Mouse (Mus musculus) G1E (cell line): ENCODE measurements around the gene Capn7. TPM values are rescaled to one million over a fixed set of nuclear protein-coding genes. Genes with fewer than 3 reads are reported as not detected.

Experiments
- ATAC-seq: 2 replicates; pipeline ENCODE4 v1.8.0; 2016; ENCODE audit warnings: mild to moderate bottlenecking; ENCODE audit not compliant: insufficient number of reproducible peaks, poor library complexity, low FRiP score, severe bottlenecking; ENCODE audit errors: extremely low read depth
- DNase-seq: peaks from one replicate; pipeline ENCODE4 v3.0.0; 2012; ENCODE audit warnings: low spot score
- H3K27me3 ChIP-seq: 2 replicates; pipeline ENCODE4 v1.6.1; 2012; ENCODE audit warnings: mild to moderate bottlenecking, low read length, inconsistent platforms; ENCODE audit not compliant: insufficient read depth
- H3K36me3 ChIP-seq: replicated peaks from 2 replicates; pipeline ENCODE3; 2012; ENCODE audit warnings: mild to moderate bottlenecking, inconsistent platforms
- H3K4me1 ChIP-seq: 2 replicates; pipeline ENCODE4 v1.6.1; 2012; ENCODE audit warnings: low read depth, low read length, inconsistent platforms, mixed read lengths; ENCODE audit not compliant: insufficient read depth
- H3K4me3 ChIP-seq: 2 replicates; pipeline ENCODE4 v1.5.1; 2012; ENCODE audit warnings: low read depth, mild to moderate bottlenecking, inconsistent platforms, low read length, moderate library complexity, mixed read lengths
- H3K9me3 ChIP-seq: replicated peaks from 2 replicates; pipeline ENCODE4 v1.6.1; 2012; ENCODE audit warnings: inconsistent platforms
- CTCF ChIP-seq: IDR thresholded peaks from 2 replicates; pipeline ENCODE4 v1.5.1; 2012; ENCODE audit warnings: low read depth, low read length, inconsistent platforms, mixed read lengths
- GATA1 ChIP-seq: IDR thresholded peaks from 2 replicates; pipeline ENCODE4 v1.6.1; 2012; ENCODE audit warnings: borderline replicate concordance, low read length, inconsistent platforms, mixed read lengths
- GATA2 ChIP-seq: IDR thresholded peaks from 2 replicates; pipeline ENCODE4 v1.6.1; 2012; ENCODE audit warnings: low read depth, low read length, inconsistent platforms, borderline replicate concordance
- POLR2AphosphoS5 ChIP-seq: IDR thresholded peaks from 2 replicates; pipeline ENCODE4 v1.6.1; 2012; ENCODE audit warnings: low read depth, low read length, inconsistent platforms; ENCODE audit not compliant: insufficient replicate concordance
- TAL1 ChIP-seq: conservative IDR thresholded peaks from 2 replicates; pipeline ENCODE4 v1.6.1; 2012; ENCODE audit warnings: low read depth, low read length, inconsistent platforms, mixed read lengths
- polyA plus RNA-seq: library from polyadenylated mRNA; stranded (reverse); fragments of >175 nt; gene quantifications from 2 replicates; pipeline ENCODE4 v1.2.3, GENCODE M21; 2012
- total RNA-seq, 2 experiments: library from RNA; stranded (forward) in 1 of 2; stranded (reverse) in 1 of 2; fragments of 200-1000 nt in 1 of 2; fragments of >200 nt in 1 of 2; fragmentation: Nextera tagmentation in 1 of 2; gene quantifications; 2 replicates each; pipeline ENCODE4 v1.2.3; 2014 to 2017

Capn7 gene
- total and polyA plus RNA-seq, 3 experiments: 6.6 to 66.6 (median 46.9) TPM

GRCm38 (mm10) chr14:31327681-31328080, 8.8 kb upstream of the Capn7 start:
- Histone ChIP-seq H3K4me1 (peaks cover 25% of the 10 kb centered on the region), H3K36me3 (no peaks in the 10 kb centered on the region), H3K9me3 (no peaks in the 10 kb centered on the region), H3K4me3 (no peak overlapping the region), H3K27me3 (peaks cover 35% of the 10 kb centered on the region)
- ATAC-seq (no peak), DNase-seq (no peak)
- TF ChIP-seq GATA1: no peak
- no peak for TF ChIP-seq CTCF
- TF ChIP-seq POLR2AphosphoS5: no peak
- TF ChIP-seq GATA2: no peak
- TF ChIP-seq TAL1: no peak

DNA sequence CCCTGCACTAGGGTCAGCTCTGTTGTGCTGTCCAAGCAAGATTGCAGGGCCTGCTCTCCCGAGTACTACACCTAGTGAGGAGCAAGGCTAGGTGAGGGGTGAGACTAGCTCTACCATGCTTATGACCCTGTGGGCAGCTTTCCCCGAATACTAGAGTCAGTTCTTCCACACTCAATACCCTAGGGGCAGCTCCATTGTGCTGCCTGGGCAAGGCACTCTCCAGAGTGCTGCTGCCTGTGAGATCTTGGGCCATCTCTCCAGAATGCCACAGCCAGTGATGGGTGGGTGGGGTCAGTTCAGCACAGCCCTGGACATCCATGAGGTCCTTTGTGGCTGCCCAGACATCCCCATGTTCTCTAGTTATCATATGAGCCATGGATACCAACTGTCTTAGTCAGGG, 6.7 kb upstream of the Capn7 start:
- Histone ChIP-seq H3K27me3 (peaks cover 35% of the 10 kb centered on the region), H3K4me3 (no peak overlapping the region), H3K36me3 (no peaks in the 10 kb centered on the region), H3K9me3 (no peaks in the 10 kb centered on the region), H3K4me1 (peaks cover 13% of the 10 kb centered on the region)
- DNase-seq (no peak), ATAC-seq (no peak)
- TF ChIP-seq TAL1: no peak
- no peak for TF ChIP-seq POLR2AphosphoS5
- no peak for TF ChIP-seq CTCF
- TF ChIP-seq GATA2: no peak
- no peak for TF ChIP-seq GATA1

- H3K36me3 ChIP-seq: no peaks in the 10 kb centered on the region
- no peaks in the 10 kb centered on the region for H3K9me3 ChIP-seq
- peaks cover 32% of the 10 kb centered on the region for H3K27me3 ChIP-seq
- DNase-seq: no peak
- H3K4me3 ChIP-seq: no peak overlapping the region
- H3K4me1 ChIP-seq: peaks cover 18% of the 10 kb centered on the region
- no peak for ATAC-seq
- no peak for TF ChIP-seq POLR2AphosphoS5
- no peak for TF ChIP-seq GATA1
- TF ChIP-seq CTCF: no peak
- no peak for TF ChIP-seq TAL1
- no peak for TF ChIP-seq GATA2
Measured at GRCm38 (mm10) chr14:31330957-31331356, 5.5 kb upstream of the Capn7 start.

DNA sequence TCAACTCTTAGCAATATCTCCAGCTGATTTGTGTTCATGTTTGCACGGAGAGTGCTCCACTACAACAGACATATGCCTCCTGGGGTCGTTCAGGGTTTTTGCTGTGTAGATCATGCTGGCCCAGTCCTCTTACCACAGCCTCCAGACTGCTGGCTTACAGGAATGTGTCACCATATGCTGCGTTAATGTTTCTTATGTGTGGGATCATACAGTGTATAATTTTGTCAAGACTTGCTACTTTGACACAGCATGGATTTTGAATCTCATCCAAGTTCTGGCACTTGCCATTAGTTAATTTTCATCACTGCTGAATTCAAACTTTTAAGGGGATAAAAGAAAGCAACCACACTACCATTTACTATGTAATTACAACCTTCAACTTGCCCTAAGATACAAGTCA, 673 bp upstream of the Capn7 start:
- Histone ChIP-seq H3K9me3 (no peaks in the 10 kb centered on the region), H3K27me3 (peaks cover 8% of the 10 kb centered on the region), H3K4me1 (peaks cover 21% of the 10 kb centered on the region), H3K36me3 (peaks cover 10% of the 10 kb centered on the region), H3K4me3 (peak overlapping the region; percentile 99)
- DNase-seq (no peak), ATAC-seq (no peak)
- TF ChIP-seq GATA2 (no peak), TAL1 (no peak), GATA1 (no peak), POLR2AphosphoS5 (no peak), CTCF (no peak)

- H3K4me3 ChIP-seq: peak overlapping the region; percentile 99
- TF ChIP-seq CTCF (no peak), TAL1 (no peak), POLR2AphosphoS5 (no peak), GATA2 (no peak), GATA1 (no peak)
- H3K36me3 ChIP-seq: peaks cover 18% of the 10 kb centered on the region
- DNase-seq (no peak), ATAC-seq (0 out of 2 replicates have a peak, but pooled peaks have one; percentile 15)
- H3K9me3 ChIP-seq: no peaks in the 10 kb centered on the region
- no peaks in the 10 kb centered on the region; the same call in 1 of the 2 replicates for H3K27me3 ChIP-seq
- H3K4me1 ChIP-seq: peaks cover 19% of the 10 kb centered on the region
Measured at GRCm38 (mm10) chr14:31337406-31337805, 968 bp downstream of the Capn7 start.

DNA sequence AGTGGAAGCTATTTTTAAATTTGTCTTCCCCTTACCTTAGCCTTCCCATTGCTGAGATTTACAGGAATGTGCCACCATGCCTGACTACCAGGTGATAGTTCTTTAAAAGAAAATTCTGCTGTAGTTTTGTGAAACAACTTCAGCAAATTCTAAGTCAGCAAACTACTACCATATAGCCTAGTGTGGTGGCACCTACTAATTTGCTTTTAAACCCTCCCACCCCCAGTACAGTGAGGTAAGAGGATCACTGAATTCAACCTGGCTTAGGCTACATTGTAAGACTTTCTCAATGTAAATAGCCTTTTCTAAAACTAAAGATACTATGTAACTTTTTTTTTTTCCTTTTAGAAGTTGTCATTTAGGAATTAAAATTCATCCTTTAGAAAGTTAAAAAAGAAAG, 1.5 kb downstream of the Capn7 start:
- no peak for ATAC-seq
- Histone ChIP-seq H3K4me1 (peaks cover 19% of the 10 kb centered on the region), H3K27me3 (no peaks in the 10 kb centered on the region; the same call in 1 of the 2 replicates), H3K4me3 (peak overlapping the region; percentile 99; the same call in 1 of the 2 replicates), H3K36me3 (peaks cover 20% of the 10 kb centered on the region), H3K9me3 (no peaks in the 10 kb centered on the region)
- no peak for DNase-seq
- TF ChIP-seq POLR2AphosphoS5 (no peak), TAL1 (no peak), GATA1 (no peak), GATA2 (no peak), CTCF (no peak)

DNA sequence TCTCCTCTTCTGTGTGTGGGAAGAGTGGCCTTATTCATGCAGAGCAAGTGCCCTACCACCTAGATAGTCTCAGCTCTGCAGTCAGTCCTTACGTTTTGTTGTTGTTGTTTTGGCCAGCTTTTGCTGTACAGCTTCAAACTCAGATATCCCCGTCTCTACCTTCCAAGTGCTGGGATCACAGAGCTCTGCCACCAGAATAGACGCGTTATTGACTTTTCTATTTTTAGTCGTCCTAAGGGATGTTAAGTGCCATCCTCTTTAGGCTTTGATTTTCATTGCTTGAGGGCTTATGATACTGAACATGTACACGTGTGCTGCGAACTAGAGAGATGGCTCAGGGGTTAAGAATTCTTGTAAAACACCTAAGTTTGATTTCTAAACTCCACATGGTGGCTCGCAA, 6.8 kb downstream of the Capn7 start:
- no peaks in the 10 kb centered on the region for H3K9me3 ChIP-seq
- TF ChIP-seq POLR2AphosphoS5: no peak
- TF ChIP-seq GATA2: no peak
- no peak for TF ChIP-seq TAL1
- TF ChIP-seq GATA1: no peak
- TF ChIP-seq CTCF: no peak
- H3K36me3 ChIP-seq: peaks cover 59% of the 10 kb centered on the region
- peaks cover 5% of the 10 kb centered on the region; the same call in 1 of the 2 replicates for H3K4me1 ChIP-seq
- no peak for ATAC-seq
- no peak for DNase-seq
- H3K4me3 ChIP-seq: no peak overlapping the region
- H3K27me3 ChIP-seq: no peaks in the 10 kb centered on the region
